Mouse (Mus musculus) embryonic fibroblast, embryonic 13.5 days (primary cell): ENCODE results near the gene Gm45837. TPM values are rescaled to one million over a fixed set of nuclear protein-coding genes. Genes with fewer than 3 reads are reported as not detected.

Experiments
- H3K27ac ChIP-seq: 2 replicates; pipeline ENCODE4 v1.5.1; 2012; ENCODE audit warnings: low read length, control low read depth, inconsistent platforms; ENCODE audit not compliant: insufficient read depth
- H3K4me1 ChIP-seq: 2 replicates; pipeline ENCODE4 v1.6.1; 2011; ENCODE audit warnings: low read length; ENCODE audit not compliant: control insufficient read depth, insufficient read depth
- H3K4me3 ChIP-seq: 2 replicates; pipeline ENCODE4 v1.5.1; 2011; ENCODE audit warnings: mild to moderate bottlenecking, control low read depth, low read length; ENCODE audit not compliant: insufficient read depth
- CTCF ChIP-seq: IDR thresholded peaks from 2 replicates; pipeline ENCODE4 v1.5.1; 2011; ENCODE audit warnings: mild to moderate bottlenecking, control low read depth, low read length, moderate library complexity, borderline replicate concordance; ENCODE audit not compliant: insufficient read depth
- POLR2A ChIP-seq: IDR thresholded peaks from 2 replicates; pipeline ENCODE4 v1.6.1; 2011; ENCODE audit warnings: low read depth, mild to moderate bottlenecking, control low read depth, low read length, moderate library complexity
- polyA plus RNA-seq: library from polyadenylated mRNA; stranded (reverse); fragments of >200 nt; gene quantifications from 2 replicates; pipeline ENCODE4 v1.2.4, GENCODE M21; 2011; ENCODE audit warnings: low read depth; ENCODE audit not compliant: missing spikeins, insufficient read length

The Gm45837 gene
- polyA plus RNA-seq, 1 experiment = 0.54 TPM

- no peak for TF ChIP-seq POLR2A
- TF ChIP-seq CTCF = no peak
- H3K4me1 ChIP-seq = peaks cover 3% of the 10 kb centered on the region; the same call in 1 of the 2 replicates
- no peak overlapping the region for H3K27ac ChIP-seq
- H3K4me3 ChIP-seq = no peak overlapping the region
Measured at GRCm38 (mm10) chr7:101414209-101414608, 3.5 kb downstream of the Gm45837 start.

- Histone ChIP-seq H3K4me1 (peaks cover 3% of the 10 kb centered on the region; the same call in 1 of the 2 replicates), H3K27ac (no peak overlapping the region), H3K4me3 (no peak overlapping the region)
- TF ChIP-seq POLR2A (no peak), CTCF (no peak)
Measured at GRCm38 (mm10) chr7:101414661-101415511, 4.2 kb downstream of the Gm45837 start.

- Histone ChIP-seq H3K4me3 (no peak overlapping the region), H3K4me1 (peaks cover 3% of the 10 kb centered on the region; the same call in 1 of the 2 replicates), H3K27ac (no peak overlapping the region)
- TF ChIP-seq CTCF (no peak), POLR2A (no peak)
Measured at GRCm38 (mm10) chr7:101415512-101416100, 4.9 kb downstream of the Gm45837 start.

DNA sequence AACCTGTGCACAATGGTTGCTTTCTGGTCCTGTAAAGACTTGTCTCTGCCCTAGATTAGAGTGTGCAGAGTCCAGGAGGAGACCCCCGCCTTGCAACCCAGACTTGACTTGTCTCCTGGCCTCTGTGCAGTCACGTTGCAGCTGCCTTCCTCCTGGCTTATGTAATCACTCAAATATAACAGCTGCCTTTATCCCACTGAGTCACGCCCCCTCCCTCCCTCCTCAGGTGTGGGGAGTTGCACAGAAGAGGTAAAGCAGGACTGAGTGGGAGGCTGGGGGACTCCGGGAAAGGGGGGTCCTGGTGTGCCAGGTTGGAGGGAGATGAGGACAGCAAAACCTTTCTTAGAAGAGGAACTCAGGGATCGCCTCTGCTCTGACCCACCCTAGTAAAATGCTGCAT lies 5.7 kb downstream of the Gm45837 start:
- Histone ChIP-seq H3K27ac (no peak overlapping the region), H3K4me3 (no peak overlapping the region), H3K4me1 (peaks cover 3% of the 10 kb centered on the region; the same call in 1 of the 2 replicates)
- TF ChIP-seq POLR2A (no peak), CTCF (no peak)

- TF ChIP-seq CTCF (no peak), POLR2A (no peak)
- peaks cover 3% of the 10 kb centered on the region; the same call in 1 of the 2 replicates for H3K4me1 ChIP-seq
- H3K4me3 ChIP-seq = no peak overlapping the region
- H3K27ac ChIP-seq = no peak overlapping the region
Measured at GRCm38 (mm10) chr7:101419013-101419770, 8.5 kb downstream of the Gm45837 start.

GRCm38 (mm10) chr7:101421529-101421928 lies 10.8 kb downstream of the Gm45837 start, which contains the start of gene Pde2a:
Gene Pde2a, plus strand, starts transcription at chr7:101421691.
- Histone ChIP-seq H3K27ac (no peak within 1 kb of the TSS), H3K4me3 (no peak within 1 kb of the TSS), H3K4me1 (no peaks in the 10 kb centered on the region)
- TF ChIP-seq CTCF = no peak
- TF ChIP-seq POLR2A = no peak

GRCm38 (mm10) chr7:101422069-101422468 lies 11.4 kb downstream of the Gm45837 start:
- no peak for TF ChIP-seq CTCF
- TF ChIP-seq POLR2A = no peak
- H3K27ac ChIP-seq = no peak overlapping the region
- no peaks in the 10 kb centered on the region for H3K4me1 ChIP-seq
- no peak overlapping the region for H3K4me3 ChIP-seq

GRCm38 (mm10) chr7:101422646-101423045 lies 12.0 kb downstream of the Gm45837 start:
- Histone ChIP-seq H3K4me3 (no peak overlapping the region), H3K4me1 (no peaks in the 10 kb centered on the region), H3K27ac (no peak overlapping the region)
- TF ChIP-seq POLR2A = no peak
- no peak for TF ChIP-seq CTCF

DNA sequence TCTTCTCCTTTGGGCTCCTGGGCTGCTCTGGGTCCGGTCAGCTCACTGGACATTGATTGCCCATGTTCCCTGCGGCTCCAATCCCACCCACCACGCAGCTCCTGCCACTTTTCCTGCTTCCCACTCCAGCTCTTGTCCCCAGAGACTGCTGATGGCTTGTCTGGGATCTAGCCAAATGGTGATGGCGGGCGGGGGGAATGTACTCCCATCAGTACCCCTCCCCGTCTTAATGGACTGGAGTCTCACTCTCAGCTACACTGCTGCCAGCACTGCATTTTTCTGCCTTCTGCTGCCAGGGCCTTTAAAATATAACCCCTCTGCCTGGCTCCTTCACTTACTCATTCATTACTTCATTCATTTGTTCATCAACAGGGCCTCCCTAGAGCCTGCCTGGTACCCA lies 13.3 kb downstream of the Gm45837 start:
- H3K4me1 ChIP-seq = no peaks in the 10 kb centered on the region
- H3K27ac ChIP-seq = no peak overlapping the region
- TF ChIP-seq CTCF (no peak), POLR2A (no peak)
- H3K4me3 ChIP-seq = no peak overlapping the region

DNA sequence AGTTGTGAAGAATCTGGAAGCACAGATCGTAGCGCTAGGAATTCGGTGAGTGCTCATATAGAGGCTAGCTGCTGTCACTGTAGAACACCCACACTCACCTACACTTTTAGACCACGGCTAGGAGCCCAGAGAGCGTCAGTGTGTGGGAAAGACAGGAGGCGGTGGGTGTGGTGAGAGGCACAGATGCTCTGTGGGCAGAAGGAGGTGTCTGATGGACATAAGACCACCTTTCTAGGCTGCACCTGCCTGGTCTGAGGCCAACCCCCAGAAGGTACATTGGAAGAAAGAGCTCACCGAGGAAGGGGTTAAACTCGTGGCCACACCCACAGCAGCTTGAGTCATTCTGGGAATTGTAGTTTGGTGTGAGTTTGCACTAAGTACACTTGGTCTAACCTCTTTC lies 16.0 kb downstream of the Gm45837 start:
- TF ChIP-seq POLR2A = no peak
- TF ChIP-seq CTCF = no peak

More for the DNA sequence above, 16.0 kb downstream of the Gm45837 start:
- no peak overlapping the region for H3K4me3 ChIP-seq
- no peaks in the 10 kb centered on the region for H3K4me1 ChIP-seq
- H3K27ac ChIP-seq = no peak overlapping the region
